Mouse (Mus musculus) kidney, postnatal 14 days (tissue): Measurements from ENCODE around the gene Rab3d.
A peak's percentile ranks its signal among the peaks of the same experiment; 100 is the strongest.

Experiments
- DNase-seq: peaks from one replicate; pipeline ENCODE4 v3.0.0; 2022; ENCODE audit warnings: mixed read lengths

Gene Rab3d

DNA sequence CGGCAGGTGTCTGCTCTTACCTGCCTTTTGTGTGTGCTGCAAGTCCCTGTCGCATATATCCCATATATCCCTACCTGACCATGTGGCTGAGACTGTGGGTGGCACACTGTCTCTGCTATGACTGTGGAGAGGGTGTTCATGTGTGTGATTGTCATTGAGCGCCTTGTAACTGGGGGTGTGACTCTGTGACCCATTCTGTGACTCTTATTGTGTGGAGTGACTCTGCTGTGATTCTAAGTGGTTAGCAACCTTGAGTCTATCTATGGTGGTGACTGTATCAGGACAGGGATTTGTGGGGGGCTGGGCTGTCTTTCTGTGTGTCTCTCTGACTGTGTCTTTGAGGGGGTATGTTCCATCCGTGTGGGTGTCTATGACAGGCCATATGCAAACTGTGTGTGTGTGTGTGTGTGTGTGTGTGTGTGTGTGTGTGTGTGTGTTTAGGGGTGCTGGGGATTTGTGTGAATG lies 19.8 kb upstream of the Rab3d start:
- DNase-seq: no peak

DNA sequence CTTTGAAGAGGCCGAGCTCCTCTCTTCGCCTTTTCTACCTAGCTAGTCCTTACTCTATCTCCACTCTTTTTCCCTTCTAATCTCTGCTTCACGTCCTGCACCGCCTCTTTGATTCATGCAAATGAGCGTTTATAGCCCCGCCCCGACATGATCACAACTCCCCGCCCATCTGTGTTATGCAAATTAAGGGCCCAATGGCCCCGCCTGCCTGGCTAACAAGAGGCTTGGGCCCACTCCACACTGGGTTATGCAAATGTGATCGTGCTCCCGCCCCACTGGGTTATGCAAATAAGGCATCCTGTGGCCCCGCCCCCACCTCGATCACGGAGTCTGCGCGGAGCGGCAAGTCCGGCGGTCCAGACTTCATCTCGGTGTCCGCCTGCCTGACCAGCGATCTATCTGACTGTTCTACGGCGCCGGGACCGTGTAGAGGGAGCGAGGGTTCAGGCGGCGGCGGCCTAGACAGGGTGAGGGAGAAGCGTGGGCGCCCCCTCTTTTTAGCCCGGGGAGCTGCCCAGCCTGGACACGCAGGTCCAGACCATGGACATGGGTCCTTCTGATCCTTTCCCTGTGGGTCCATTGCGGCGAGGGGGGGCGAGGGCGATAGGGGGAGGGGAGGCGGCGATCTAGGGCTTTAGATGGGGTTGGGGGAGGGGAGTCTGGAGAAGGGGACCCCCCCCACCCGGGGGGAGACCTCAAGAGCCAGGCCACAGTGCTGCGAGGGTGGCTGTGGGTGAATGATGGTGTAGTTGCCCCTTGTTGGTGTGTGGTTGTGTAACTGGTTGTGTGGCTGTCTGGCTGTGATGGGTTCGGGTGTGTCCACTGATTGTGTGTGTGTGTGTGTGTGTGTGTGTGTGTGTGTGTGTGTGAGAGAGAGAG lies 18.9 kb upstream of the Rab3d start, which contains the start of gene Plppr2:
Plppr2 (plus strand) TSS at position 342 of the 879 bp plus-strand sequence.
- peak; percentile 98 for DNase-seq

DNA sequence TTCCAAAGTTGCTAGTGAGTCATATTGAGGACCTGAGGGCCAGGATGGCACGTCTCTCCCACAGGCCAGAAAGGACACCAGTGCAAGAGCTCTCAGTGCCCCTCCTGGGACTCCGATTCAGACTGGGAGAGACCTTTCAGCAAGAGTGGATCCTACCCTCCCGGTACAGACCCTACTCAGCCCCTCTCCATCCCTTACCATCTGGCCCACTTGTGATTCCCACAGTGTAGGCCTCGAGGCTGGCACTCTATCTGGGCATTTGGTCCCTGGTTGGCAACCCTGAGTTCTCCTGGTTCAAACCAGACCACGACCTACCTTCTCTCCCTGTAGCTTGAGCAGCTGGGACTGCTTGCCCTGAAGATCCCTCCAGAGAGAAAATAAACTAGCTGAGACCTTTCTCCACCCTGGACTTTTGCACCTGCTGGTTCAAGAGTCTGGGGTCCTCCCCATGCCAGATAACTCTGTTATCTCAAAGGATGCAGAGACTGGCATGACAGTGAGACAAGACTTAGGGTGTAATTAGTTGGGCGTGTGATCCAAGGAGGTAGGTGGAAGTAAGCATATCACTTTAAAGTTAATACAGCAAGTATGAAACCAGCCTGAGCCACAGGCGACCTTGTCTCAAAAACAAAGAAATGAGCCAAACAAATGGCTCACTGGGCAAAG lies 17.6 kb upstream of the Rab3d start:
- no peak for DNase-seq

DNA sequence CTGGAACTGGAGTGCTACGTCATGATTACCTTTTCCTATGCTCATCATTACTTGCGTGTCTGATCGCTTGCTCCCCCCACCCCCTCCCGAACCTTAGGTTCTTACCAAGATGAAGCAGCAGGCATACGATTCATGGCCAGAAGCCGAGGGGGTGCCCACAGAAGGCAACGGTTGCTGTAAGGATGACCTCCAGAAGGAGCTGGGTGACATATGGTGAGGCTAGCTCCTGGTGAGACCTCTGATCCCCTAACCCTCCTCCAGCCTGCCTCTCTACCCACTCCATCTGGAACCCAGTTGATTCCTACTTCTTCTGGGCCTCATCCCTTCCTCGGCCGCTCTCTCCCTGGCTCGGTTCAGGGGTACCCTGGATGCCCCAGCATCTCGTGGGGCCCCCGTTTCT lies 16.0 kb upstream of the Rab3d start:
- DNase-seq: no peak

DNA sequence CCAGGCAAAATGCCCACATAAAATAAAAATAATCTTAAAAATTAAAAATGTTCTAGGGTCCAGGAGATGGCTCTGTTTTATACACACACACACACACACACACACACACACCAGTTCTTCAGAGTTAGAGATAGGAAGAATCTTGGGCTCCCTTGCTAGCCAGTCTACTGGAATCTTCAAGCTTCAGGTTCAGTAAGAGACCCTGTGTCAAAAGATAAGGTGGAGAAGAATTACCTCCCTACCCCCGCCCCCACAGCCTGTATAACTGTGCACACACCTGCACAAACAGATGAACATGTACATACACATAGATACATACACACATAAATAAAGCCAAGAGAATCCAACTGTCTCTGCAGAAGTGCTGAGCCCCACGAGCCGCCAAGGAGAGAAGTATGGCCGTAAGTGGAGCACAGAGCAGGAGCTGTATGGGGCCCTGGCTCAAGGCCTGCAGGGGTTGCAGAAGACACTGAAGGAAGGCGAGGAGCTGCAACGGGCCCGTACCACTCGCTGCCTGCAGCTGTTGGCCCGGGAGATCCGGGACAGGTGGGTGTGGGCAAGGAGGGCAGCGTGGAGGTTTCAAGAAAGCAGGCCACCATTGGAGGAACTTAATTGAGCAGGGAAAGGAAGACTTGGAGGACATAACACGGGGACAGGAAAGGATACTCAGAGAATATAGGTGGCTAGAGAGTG lies 14.6 kb upstream of the Rab3d start:
- no peak for DNase-seq

DNA sequence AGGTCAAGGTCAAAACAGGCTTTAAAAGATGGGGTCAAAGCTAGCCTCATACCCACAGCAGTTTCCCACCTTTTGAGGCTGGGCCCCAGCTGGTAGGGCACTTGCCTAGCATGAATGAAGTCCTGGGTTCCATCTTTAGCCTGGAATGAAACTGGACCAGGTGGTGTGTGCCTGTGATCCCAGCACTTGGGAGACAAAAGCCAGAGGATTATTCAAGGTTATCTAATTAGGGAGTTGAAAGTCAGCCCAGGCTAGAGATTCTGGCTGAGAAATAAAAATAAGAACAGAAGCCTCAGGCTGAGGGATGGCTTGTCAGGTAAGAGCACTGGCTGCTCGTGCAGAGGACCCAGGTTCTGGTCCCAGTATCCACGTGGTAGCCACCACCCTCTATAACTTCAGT lies 14.0 kb upstream of the Rab3d start:
- no peak for DNase-seq

DNA sequence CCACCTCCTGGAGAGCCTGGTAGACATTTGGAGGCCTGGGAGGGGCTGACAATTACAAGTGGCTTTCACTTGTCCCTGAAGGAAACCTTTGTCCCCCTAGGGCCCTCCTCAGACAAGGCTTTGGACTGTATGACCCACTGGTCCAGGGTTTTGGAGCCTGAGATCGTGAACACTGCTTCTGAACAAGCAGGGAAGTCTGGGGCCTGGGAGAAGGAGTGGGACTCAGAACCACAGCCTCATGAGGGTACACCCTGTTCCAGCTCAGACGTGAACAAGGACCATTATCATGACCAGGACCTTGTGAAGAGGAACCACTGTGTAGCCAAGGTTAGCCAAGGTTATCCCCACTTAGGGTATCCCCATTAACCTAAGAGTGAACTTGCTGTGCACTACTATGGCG lies 11.2 kb upstream of the Rab3d start:
- DNase-seq: no peak

DNA sequence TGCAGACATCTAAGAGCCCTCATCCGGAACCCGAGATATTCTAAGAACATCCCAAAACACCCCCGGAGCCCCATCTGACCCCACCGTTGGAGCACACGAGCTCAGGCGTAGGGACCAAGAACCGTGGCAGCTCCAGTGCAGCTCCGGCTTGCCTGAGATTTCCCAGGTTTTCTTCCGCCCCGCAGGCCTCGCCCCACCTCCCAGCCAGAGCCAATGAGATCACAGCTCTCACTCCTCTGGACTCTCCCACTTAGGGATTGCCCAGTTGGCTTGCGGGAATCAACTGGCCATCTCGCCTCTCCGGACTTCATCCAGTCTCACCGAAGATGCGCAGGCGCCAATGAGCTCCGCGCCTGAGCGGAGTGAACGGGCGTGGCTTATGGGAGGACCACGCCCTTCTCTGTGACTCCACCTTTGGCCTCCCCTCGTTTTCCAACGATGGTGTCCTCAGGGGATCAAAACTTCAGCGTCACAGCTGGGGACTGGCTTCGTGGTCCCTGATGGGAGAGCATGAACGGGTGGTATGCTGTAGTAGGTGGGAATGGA lies 9.3 kb upstream of the Rab3d start, which contains the start of the genes Ccdc159 and Tmem205:
Ccdc159 (plus strand) TSS at position 264 of the 546 bp plus-strand sequence.
Tmem205 (minus strand) TSS at position 349 of the 546 bp plus-strand sequence.
- DNase-seq: peak; percentile 97

DNA sequence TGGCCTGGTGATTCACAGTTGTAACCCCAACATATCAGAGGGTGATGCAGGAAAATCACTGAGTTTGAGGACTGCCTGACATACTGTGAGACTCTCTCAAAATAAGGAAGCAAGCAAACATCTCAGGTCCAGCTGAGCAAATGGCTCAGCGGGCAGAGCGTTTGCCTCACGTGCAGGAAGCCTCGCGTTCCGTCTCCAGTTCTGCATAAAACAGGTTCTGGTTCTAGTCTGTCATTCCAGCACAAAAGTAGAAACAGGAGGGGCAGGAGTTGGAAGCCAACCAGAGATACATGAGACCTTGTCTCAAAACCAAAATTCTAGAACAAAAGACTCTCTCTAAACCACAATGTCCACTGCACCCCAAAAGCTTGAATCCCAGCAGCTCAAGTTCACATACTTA lies 8.8 kb upstream of the Rab3d start:
- DNase-seq: no peak

DNA sequence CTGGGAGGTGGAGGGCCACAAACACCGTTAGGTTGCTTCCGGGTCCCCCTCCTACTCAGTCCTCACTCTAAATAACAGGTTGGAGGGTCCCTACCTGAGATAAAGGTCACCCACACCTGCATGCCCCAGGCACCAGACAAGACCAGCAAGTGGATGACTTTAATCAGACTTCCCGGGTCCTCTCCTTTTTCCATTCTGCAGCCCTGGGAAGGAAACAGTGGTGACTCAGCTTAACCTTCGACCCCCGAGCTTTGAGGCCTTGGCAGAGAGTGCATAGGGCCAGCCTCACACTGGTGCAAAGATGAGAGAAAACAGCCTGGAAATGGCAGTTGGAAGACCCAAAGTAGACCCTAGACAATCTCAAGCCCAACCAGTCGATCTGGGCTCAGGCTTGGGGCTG lies 8.2 kb upstream of the Rab3d start:
- DNase-seq: peak; percentile 40

DNA sequence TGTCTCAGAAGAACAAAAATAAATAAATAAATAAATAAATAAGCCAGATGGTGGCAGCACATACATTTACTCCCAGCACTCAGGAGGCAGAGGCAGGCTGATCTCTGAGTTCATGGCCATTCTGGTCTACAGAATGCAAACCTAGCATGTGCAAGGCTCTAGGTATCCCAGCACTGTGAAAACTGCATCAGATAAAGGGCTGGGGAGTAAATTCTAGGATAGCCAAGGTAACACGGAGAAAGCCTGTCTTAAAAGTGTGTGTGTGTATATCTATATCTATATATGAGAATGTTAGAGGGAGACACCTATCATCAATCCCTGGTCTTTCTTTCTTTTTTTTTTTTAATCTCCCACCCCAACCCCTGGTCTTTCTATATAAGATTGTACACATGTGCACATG lies 7.5 kb upstream of the Rab3d start:
- DNase-seq: no peak

DNA sequence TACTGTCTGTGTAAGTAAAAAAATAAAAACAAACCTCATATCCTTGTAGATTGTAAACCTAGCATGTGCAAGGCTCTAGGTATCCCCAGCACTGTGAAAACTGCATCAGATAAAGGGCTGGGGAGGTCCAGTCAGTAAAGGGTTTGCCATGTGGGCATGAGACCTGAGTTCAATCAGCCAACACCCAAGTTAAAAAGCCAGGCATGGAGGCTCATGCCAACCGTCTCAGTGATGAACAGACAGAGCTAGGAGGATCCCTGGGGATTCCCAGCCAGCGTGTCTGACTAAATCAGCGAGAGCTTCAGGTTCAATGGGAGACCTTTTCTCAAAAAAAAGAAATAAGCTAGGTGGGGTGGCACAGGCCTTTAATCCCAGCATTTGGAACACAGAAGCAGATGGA lies 7.0 kb upstream of the Rab3d start:
- no peak for DNase-seq

DNA sequence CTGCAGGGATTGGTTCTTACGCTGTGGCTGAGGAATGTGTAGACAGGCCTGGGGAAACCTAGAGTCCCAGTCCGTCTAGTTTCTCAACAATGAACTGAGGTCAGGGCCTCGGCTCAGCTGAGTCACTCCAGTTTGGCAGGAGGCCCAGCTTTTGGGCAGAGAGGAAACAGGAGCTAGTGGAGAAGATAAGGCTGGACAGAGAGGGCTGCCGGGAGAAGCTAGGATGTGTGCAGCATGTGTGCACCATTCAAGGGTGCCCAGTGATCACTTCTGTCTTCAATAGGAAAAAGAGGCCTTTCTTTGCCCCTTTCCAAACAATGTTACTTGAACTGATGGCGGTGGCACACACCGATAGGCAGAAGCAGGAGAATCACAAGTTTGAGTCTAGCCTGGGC lies 6.1 kb upstream of the Rab3d start:
- peak; percentile 92 for DNase-seq

DNA sequence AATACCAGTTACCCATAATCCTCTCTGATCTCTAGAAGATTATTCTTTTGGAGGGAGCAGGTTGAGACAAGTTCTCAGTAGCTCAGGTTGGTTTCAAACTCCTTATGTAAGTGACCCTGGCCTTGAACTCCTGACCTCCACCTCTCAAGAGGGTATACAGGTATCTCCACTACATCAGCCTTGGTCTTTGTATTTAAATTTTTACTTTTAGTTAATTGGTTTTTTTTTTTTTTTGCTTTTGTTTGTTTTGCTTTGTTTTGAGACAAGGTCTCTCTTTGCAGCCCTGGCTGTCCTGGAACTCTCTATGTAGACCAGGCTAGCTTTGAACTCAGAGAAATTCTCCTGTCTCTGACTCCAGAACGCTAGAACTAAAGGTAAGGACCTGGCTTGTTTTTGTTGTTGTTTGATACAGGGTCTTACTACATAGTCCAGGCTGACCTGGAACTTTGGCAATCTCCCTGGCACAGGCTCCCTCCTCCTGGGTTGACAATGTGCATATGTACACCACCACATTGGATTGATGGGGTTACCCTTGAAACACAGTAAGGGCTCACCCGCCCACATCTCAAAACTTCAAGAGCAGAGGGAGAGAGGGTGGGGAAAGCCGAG lies 5.6 kb upstream of the Rab3d start:
- no peak for DNase-seq

DNA sequence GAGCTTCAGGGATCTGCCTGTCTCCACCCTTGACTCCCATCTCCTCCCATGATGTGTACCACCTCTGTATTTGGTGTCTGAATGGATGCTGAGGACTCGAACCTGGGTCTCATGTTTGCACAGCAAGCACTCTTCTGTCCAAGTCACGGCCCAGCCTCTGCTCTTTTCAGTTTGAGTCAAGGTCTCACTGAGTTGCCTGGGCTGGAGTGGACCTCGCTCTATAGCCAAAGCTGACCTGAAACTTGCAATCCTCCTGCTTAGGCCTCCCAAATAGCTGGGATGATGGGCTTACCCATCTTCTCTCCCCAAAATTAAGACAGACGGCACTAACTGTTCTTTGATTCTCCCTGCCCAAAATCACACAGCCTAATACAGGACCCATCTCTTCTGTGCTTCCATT lies 5.0 kb upstream of the Rab3d start:
- no peak for DNase-seq

DNA sequence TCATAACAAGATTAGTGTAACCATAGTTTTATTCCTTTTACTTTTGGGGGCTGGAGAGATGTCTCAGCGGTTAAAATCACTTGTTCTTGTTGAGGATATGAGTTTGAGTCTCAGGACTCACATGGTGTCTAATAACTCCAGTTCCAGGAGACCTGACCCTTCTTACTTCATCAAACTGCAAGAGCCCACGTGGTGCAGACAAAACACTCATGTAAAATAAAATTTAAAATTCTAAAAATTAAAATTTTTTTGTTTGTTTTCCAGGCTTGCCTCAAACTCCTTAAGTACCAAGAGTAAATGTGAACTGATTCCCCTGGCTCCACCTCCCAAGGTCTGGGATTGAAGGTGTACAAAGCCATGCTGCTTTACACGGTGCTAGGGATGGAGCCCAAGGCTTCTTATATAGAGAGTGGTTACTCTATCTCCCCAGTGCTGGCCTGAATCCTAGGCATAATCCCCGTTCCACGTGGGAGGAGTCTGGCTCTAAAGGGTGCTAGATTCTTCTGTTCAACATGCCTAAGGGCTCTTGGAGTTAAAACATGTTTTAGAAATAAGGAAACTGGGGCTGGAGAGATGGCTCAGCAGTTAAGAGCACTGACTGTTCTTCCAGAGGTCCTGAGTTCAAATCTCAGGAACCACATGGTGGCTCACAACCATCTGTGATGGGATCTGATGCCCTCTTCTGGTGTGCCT lies 846 bp upstream of the Rab3d start:
- DNase-seq: no peak

DNA sequence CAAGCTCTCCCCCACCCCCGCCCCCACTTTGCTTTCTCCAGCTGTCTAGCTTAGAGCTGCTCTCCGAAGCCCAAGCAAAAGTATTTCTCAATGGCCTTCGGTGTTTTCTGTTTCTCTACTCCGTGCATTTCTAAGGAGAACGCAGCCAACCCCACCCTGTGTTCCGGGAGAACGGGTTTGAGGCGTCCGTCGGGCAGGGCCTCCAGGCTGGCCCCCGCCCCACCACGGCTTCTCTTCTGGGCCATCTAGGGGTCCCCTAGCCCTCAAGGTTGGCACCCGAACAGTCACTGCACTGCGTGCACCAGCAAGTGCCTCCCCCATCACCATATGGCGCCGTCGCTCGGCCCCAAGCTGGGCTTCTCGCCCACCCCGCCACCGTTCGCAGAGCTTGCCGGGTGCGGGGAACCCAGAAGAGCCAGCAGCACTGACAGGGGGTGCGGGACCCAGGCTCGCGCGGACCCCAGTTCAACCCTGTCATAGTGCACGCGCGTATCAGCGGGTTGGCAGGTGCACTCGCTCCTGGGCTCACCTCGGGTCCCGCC lies 428 bp downstream of the Rab3d start:
- DNase-seq: no peak

DNA sequence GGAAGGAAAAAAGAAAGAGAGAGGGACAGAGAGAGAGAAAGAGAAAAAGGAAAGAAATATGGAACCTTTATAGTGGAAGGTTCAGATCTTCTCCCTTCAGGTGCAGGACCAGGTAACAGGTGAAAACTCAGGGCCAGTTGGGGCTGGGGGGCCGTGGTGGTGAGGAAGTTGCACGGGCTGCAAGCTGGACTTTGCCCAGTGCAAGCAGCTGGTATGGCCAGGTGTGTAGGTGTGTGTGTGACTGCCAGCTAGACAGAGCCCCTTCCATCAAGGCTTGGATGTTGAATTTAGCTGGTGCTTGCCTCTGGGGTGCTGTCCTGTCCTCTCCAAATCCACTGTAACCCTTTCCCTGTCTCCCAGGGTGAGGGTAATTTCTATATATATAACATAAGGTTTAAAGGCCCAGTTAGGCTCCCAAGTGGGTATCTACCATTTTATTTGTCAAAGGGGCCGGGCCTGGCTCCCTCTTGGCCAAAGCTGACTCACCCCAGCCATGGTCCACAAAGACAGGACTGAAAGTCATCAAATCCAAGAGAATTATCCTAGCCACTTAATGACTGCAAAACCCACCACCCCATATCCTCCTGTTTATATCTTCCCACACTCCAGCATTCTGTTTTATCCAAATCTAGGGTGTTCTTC lies 1.0 kb downstream of the Rab3d start:
- no peak for DNase-seq

DNA sequence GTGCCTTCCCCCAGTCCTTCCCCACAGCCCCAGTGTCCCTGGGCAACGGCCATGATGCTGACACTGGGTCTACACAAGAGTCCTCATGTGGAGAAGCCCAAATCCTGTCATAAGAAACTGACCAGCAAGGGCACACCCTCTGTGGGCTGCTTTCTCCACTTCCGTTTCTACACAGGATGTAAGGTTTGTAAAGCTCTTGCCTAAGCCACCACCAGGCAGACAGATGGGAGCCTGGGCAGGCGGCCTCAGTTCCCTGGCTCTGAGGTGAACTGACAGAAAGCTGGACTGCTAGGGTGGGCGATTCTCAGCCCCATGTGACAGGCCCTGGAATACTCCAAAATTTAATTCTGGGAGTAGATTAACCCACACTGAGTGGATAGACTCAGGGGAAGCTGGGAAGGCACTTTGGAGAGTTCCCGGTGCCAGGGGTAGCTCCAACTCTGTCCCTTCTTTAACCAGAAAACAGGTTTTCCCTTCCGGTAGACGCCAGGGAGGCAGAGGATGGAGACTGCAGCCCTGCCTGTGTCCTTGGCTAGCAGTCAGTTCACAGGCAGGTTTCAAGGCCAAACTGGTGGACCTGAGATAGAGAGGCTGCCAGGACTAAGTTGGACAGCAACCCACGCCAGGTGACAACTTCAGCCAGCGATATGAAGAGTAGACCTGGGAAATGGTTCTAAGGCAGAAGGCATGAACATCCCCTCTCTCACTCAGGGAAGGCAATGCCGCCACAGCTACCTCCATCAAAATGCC lies 8.3 kb downstream of the Rab3d start:
- DNase-seq: no peak

DNA sequence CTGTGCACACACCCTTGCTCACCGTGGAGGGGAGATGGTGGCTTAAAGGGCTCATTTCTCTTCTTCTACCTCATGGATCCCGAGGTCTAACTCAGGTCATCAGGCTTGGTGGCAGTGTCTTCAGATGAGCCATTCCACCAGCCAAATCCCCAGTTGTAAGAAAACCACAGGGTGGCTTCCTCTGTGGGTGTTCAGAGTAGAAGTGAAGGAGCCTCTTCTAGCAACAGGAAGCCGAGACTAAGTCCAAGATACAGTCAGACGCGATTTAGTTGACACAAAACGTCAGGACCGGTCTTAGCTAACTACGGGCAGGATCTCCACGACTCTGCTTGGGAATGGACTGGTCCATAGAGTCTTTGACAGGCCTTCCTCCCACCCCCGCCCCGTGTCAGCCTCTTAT lies 9.8 kb downstream of the Rab3d start:
- no peak for DNase-seq

DNA sequence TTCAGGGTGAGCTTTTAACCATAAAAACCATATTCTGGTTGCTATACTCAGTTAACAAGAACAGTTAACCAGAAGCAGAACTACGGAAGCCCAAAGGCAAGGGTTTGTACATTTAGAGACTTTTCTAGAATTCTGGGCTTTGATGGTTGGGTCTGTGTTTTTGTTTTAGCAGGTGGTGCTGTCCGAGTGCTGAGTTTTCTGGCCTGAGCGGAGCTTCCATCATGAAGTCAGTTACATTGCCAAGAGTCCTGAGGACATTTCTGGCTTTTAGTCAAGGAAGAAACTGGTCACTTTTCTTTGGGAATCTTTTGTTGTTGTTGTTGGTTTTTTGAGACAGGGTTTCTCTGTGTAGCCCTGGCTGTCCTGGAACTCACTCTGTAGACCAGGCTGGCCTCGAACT lies 14.0 kb downstream of the Rab3d start:
- DNase-seq: no peak
